Mouse (Mus musculus) testis, postnatal 10 days (tissue): ENCODE results near the gene Pknox1.
A peak's percentile ranks its signal among the peaks of the same experiment; 100 is the strongest.
"Not testable (repeated sequence)": the region's sequence is repeated elsewhere in the genome, so short reads cannot be mapped to it uniquely, and the experiment has no call there.

Experiments
- DNase-seq: peaks from one replicate; pipeline ENCODE4 v3.0.0; 2021; ENCODE audit warnings: low spot score

The Pknox1 gene

DNA sequence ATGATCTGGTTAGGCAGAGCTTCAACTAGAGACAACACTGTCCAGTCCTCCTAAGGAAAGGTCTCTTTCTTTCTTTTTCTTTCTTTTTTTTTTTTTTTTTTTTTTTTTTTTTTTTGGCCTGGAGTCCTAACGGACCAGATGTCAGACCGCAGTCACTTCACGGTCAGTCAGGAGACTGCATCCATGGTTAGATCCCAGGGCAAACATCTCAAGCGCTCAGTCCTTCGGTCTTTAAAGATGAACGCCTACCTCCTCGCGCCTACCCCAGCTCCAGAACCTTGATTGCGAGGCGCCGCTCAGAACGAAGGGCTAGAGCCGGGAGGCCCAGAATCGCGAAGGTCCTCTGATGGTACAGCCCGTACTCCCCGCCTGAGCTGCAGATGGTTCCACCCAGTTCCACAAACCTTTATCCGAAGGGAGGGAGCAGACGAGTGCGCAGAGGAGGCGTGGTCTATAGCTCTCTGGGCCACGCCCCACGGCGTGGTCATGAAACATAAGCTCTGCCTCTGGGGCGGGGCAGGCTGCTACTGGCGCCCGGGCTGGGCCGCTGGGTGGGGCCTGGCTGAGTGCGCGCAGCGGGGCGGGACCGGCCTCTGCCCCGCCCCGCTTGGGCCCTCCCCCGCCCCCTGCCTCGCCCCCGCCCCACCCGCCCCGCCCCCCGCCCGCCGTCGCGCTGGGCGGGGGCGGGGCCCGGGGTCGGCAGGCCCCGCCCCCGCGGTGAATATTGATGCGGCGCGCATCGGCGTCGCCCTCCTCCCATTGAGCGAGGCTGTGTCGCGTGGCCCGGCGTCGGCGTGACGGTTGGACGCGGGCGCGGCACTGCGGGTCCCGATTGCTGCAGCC, at the start of gene Pknox1:
Gene Pknox1 (plus strand): TSS at position 720 of the 843 bp plus-strand sequence.
- peak; percentile 98 for DNase-seq

DNA sequence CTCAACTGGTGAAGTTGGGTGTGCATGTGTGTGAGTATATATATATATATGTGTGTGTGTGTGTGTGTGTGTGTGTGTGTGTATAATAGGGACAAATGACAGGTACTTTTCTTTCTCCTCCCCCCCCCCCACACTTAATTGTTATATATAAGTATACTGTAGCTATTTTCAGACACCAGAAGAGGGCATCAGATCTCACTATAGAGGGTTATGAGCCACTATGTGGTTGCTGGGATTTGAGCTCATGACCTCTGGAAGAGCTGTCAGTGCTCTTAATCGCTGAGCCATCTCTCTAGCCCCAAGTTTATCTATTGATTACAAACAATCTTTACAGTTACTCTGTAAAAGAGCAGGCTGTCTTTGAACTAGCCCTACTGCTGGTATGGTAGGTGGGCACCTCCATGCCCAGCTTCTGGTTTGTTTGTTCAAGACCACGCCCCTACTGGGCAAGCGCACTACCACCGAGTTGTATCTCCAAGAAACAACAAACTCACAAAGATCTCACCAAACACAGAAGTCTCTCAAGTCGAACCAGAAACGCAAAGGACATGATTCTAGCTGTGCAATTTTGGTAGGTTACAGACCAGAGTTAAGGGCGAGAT, 45.1 kb upstream of the Pknox1 start:
- no peak for DNase-seq

DNA sequence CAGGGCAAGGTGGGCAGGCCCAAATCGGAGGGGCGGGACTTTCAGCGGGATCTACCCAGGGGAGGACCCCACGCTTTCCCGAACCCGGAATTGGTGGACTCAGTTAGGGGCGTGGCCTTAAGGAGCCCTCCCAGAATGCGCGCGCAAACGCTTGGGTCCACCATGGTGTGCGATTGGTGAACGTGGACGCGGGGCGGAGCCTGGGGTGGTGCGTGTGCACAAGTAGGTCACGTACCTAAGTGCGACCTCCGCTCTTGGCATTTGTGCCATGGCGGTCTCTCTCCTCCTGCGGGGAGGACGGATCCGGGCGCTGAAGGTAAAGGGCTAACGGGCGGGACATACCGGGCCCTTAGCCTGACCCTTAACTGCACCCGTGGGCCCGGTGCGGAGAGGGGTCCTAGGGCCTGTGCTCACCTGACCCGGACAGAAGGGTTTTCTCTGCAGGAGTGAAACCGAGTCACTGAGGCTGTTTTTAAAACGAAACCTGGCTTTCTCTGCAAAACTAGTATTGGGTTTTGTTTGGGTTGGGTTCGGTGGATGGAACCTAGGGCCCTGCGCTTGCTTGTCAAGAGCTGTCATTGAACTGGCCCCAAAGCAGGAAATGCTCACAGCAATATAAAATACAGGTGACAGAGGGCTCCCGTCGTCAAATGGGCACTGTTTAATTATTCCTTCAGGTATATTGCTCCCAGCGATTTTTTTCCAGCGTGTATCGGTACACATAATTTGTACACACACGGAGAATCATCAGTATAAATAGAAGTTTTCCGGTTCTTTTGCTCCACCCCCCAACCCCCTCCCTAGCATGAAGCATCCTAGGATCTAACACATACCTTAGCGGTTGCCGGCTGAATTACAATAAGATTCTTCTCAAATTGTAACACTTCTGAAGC, 44.3 kb upstream of the Pknox1 start, which contains the start of the genes Wdr4 and Ndufv3:
Gene Wdr4 (minus strand): TSS at position 35 of the 893 bp plus-strand sequence.
Gene Ndufv3 (plus strand): TSS at position 170 of the 893 bp plus-strand sequence.
- DNase-seq: peak; percentile 99

DNA sequence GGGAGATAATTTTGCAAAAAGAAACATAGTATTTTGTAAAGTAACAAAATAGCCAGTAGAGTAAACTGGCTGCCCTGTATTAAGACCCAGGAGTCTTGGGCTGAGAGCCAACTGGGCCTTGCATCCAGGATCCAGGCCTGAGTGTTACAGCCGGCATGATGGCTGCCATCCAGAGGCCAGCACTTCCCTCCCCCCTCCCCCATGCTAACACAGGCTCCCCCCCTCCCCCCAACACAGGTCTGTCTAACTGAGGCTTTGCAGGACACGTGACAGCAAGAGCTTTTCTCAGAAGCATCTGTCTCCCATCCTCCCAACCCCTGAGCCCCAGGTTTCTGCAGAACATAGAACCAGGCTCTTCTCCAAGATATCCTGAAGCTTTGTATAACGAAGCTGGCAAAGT, 43.6 kb upstream of the Pknox1 start:
- DNase-seq: peak; percentile 88

DNA sequence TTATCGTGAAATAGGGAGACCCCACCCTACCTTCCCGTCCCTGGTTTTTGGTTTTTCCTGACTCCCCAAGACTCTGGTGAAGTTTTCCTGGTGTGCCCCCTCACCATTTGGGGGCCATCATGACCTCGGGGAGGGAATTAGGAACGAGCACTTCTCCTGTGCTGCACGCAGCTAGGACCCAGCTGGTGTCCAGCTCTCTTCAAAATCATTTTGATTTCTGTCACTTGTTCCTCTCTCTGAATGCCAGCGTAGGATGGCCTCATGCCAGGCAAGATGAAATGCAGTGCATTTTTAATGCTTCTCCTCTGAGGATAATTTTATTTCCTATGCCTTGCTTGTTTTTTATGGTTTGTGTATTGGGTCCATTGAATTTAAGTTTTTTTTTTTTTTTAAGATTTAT, 42.6 kb upstream of the Pknox1 start:
- no peak for DNase-seq

DNA sequence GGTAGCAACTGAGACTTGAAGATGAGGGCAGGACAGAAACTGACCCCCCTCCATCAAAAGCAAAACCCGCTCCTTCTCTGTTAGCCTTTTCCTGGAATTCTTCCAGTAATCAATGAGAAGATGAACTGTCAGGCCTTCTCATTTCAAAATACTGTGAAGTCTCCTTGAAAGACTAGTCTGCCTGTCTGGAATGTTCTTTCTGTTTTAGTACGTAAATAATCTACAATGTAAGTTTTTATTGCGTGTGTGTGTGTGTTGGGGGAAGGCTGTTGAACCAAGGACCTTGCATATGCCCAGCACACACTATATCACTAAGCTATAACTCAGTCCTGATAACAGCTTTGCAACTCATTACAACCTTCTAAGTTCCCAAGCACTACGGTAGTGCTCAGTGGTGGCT, 39.4 kb upstream of the Pknox1 start:
- no peak for DNase-seq

DNA sequence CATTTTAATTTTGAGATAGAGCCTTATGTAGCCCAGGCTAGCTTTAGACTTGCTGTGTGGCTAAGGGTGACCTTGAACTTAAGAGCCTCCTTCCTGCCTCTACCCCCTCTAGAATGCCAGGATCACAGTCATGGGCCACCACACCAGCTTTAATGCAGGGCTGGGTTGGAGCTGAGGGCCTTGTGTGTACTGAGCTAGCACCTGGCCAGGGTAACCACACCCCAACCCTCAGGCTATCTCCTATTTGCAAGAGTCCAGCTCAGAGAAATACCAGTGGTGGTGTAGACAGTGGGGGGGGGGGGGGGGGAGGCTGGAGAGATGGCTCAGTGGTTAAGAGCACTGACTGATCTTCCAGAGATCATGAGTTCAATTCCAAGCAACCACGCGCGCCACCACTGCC, 38.7 kb upstream of the Pknox1 start:
- DNase-seq: no peak

DNA sequence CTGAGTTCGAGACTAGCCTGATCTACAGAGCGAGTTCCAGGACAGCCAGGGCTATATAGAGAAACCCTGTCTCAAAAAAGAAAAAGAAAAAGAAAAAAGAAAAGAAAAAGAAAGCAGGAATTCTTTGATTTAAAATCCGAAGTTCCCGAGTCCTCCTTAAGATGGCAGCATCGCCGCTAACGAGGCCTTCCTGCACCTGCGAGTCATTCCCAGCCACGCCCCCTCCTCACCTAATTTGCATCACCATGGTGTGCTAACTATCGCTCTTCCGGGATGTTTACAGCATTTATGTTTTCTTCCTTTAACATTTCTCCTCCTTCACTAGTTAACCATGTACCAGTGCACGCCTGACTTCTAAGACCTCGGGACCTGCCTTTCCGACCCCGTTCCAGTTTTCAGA, 35.2 kb upstream of the Pknox1 start:
- DNase-seq: peak; percentile 69

DNA sequence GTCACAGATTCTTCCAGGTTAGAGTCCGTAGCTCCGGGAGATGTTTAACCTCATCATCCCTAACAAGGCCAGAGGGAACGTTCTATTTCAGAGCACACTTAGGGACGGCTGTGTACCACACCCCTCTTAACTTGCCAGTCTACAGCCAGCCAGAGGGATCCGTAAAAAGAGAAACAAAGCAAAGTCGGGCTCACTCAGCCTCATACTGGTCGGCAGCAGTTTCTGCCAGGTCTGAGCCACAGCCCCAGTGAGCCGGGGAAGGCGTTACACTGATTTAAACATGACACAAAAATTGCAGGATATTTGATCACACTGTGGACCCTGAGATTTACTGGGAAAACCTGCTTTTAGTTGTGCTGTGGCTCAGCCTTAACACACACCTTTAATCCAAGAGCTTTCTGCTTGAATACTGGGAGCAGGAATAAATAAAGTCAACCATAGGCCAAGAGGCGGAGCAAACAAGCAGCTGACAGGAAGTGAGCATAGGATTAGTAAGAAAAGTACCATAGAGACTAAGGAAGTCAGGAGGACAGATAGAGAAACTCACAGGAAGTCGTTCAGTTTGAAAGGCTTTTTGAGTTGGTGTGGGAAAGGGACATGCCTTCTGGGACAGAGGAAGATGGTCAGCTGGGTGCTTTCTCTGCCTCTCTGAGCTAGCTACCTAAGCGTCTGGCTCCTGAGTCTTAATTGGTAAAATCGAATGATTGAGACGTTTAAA, 32.9 kb upstream of the Pknox1 start:
- no peak for DNase-seq

DNA sequence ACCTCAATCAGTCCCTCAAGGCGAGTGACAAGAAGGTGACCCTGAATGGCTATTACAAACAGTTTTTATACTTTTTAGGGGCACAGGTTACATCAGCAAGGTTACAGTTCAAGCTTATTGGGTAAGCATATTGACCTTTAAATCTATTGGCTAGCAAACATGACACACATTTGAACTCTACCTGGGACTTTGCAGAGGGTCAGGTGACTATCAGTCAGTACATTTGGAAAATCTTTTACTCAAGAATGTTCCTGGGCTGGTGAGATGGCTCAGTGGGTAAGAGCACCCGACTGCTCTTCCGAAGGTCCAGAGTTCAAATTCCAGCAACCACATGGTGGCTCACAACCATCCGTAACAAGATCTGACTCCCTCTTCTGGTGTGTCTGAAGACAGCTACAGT, 32.2 kb upstream of the Pknox1 start:
- not testable (repeated sequence) for DNase-seq

DNA sequence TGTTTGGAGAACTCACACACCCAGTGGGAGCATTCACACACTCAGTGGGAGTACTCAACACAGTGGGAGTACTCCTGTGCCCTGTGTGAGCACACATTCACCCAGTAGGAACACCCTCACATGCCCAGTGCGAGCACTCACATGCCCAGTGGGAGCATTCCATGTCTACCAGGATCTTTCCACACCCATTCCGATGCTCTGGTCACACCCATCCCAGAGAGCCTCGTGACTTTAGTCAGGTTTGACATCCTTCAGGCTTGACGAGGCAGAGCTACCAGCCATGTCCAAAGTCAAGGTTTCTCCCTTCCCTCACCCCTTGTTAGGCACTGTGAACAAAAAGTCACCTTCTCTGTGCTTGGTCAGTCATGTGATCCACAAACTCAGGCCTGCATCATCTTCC, 29.2 kb upstream of the Pknox1 start:
- no peak for DNase-seq

DNA sequence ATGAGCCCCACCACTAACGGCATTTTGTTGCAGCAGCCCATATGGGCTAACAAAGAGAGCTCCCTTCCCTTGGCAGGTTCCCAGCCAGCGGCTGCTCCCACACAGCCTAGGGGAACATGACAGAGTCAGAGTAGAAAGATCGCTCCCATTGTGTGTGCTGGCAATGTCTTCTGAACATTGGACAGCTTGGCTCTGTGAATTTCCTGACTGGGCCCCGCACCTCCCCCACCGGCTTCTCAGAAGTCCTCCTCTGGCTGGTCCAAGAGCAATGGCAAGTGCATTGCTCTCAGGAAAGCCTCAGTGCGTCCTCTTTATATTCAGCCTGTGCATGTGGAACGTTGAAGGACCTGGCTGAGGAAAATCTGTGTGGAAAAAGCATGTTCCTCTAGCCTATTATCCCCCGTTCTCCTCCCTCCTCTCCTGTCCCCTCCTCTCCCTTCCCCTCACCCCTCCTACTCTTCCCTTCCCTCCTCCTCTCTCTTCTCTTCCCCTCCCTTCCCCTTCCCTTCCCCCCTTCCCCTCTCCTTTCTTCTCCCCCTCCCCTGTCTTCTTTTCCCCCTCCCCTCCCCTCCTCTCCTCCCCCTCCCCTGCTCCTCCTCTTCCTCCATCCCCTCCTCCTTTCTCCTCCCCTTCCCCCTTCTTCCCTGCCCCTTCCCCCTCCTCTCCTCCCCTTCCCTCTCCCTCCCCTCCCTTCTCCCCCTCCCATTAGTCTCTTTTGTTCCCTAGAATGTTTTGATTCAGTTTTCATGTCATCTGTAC, 28.5 kb upstream of the Pknox1 start:
- peak; percentile 74 for DNase-seq

DNA sequence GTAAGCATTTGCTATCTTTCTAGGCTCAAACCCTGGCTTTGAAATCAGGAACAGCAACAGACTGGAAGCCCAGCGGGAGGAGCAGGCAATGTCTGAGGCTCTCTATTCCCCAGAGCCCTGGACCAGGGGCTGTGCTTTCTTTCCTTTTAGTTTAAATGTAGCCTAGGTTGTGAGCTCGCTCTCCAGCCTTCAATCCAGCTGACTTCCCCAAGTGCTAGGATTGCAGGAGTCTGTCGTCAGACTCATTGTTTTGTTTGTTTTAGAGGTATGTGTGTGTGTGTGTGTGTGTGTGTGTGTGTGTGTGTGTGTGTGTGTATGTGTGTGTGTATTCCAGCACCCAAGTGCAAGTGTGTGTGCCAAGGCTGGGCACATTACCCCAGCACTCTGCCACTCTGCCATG, 24.4 kb upstream of the Pknox1 start:
- no peak for DNase-seq

DNA sequence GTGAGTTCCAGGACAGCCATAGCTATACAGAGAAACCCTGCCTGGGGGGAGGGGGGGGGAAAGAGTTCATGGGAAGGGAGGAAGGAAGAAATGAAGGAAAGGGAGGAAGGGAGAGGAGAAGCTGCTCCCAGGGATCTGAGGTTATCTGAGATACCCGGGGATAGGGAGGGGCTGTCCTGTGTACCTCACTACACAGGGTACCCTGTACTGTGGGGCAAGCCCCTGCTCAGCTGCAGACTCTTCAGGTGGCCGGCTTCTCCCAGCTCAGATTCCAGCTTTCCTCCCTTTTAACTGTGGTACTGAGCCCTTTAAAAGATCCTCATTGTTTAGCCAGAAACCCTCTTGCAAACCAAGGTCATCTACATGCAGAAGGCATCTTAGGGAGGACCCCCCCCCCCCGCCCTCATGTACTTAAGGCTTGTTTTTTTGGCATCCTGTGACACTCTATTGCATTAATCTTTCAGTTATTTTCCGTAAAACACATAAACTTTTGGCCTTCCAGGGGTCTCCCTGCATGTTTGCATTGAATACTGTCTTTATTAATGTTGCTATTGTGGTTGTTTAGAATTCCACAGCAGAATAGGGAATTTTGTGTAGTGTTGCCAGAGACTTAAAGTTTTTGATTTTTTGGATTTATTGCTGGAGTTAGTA, 23.6 kb upstream of the Pknox1 start:
- no peak for DNase-seq

DNA sequence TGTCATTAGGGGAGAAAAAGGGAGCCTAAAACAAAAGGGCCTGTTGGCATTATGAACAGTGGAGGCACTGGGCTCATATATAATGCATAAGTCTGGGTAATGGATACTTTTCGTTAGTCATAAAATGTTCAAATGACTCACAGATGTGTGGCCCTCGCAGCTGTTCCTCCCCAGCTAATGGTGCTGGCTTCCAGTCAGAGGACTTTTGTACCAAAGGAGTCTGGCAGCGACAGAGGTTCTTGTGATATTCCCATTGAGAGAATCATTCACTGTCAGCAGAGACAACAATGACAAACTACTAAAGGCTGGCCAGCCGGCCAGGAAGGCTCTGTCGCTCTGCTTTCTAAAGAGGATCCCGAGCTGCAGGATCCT, 23.1 kb upstream of the Pknox1 start:
- no peak for DNase-seq

DNA sequence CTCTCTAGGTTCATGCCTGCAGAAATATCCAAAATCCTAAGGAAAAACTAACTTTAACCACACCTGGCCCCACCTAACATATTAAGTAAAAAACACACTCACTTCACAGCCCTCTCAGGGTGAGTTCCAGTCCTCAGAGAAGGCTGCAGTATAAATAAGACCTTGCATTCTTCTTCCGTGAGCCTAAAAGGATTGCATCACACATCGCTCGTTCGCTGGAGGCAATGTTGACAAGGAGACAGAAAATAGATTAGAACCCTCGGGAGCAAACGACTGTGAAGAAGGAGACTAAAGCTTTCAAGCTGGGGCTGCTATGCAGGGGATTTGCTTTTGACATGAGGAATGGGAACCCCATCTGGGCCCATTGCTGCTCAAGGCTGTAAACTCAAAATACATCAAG, 21.0 kb upstream of the Pknox1 start:
- no peak for DNase-seq

DNA sequence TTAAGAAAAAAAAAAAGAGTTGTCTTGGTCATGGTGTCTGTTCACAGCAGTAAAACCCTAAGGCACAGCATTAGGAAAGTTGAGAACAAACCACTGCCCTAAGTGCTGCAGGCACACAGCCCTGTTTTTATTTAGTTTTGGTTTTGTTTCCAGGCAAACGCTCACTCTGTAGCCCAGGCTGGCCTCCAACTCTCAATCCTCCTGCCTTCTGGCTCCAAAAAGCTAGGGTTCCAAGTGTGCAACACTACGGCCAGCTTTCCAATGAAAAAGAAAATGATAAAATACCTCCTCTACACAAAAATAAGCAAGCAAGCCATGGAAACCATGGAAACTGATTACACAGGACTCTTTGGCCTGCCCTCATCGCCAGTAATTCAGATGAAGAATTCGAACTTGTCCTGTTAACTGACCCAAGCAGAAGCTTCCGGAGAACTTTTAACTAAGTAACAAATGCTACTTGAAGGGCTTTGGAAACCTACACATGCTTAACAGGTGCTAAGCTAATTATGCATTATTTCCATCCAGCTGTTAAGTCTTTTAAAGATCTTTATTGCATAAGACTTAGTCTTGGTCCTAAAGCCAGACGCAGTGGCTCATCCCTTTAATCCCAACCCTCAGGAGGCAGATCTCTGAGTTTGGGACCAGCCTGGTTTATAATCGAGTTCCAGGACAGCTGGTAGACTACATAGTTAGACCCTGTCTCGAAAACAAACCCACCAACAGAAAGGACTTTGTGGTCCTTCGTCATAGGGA, 17.9 kb upstream of the Pknox1 start:
- DNase-seq: no peak

DNA sequence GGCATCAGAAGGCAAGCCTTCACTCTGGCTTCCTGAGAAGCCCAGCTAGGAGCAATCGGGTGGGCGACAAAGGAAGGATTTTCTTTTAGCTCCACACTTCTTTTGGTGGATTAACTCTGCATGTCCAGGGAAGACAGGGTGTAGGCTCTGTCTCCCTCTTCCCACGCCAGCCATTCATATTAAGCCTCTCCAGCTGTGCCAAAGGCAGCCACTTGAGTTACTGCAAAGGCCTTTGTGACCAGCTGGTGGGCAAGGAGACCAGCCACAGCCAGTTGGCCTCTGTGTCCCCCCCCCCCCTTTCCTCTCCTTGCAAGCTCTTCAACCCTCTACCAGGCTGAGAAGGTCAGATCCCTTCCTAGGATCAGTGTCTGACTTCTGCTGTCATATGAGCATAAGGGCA, 16.6 kb upstream of the Pknox1 start:
- no peak for DNase-seq

DNA sequence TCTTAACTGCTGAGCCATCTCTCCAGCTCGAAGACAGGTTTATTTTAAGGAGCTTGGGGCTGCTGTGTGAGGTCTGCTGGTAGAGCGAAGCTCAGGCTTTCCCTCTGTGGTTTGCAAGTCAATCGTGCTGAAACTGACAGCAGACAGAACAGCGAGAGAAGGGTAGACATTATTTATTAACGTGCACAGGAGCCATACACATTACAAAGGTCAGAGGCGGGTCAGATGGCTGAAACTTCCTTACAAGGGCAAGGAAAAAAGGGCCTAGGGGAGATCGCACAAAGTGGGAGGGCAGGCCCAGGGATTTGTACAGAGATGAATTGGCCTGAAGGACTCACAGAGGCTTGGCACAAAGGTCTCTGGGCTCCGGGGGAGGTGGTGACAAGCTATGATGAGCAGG, 15.1 kb upstream of the Pknox1 start:
- no peak for DNase-seq

DNA sequence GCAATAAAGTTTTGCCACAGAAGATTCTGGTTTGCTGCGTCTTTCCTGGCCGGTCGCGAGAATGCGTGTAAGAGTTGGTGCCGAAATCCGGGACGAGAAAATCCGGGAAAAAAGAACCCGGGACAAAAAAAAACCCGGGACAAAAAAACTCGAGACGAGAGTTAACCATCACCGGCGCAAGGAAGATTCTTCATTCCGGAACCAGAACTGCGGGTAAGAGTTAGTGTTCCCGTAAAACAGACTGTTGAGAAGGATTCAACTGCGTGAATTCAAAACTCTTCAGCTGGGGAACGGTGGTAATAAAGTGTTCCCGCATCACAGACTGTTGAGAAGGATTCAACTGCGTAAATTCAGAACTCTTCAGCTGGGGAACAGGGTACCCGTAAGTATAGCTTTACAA, 11.9 kb upstream of the Pknox1 start:
- not testable (repeated sequence) for DNase-seq
